Mouse (Mus musculus): Measurements from ENCODE around the gene Tspan4.

GRCm38 (mm10) chr7:141431434-141432185, 43.4 kb upstream of the Tspan4 start:
- TF ChIP-seq CTCF (conservative IDR thresholded peaks at IDR 0.05; ENCODE audit: low read length) (no peak), NANOG (IDR thresholded peaks at IDR 0.05; ENCODE audit: borderline replicate concordance, low read length) (no peak)

Measured in E14TG2a.4 (cell line).